Mouse (Mus musculus): ENCODE results near the gene Zfp518a. TPM values are rescaled to one million over a fixed set of nuclear protein-coding genes. Genes with fewer than 3 reads are reported as not detected.

Zfp518a gene
- polyA plus RNA-seq, 1 experiment from 2014 or later = 5.9 TPM

DNA sequence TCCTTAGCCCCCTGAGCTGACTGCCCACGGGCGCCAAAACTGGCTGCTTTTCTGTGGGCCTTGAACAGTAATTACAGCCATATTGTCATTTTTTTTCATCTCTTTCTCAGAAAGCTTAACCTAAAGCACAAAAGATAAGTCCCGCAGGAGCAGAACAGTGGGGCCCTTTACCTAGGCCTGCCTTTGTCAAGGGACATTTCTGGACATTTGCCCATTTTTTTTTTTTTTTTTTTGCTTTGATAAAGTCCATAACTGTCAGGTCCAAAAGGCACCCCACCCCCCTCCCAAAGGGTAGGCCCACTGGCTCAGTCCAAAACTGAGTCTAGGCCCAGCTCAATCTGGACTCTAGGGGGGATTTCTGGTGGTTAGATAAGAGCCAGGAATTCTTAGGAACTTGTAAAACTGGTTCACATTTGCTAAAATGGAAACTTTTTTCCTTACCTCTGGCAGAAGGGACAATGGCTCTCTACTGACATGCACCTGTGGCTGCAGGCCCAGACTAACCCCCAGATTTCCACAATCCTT lies 69.9 kb downstream of the Zfp518a start:
- DNase-seq (ENCODE audit: low spot score) (no peak), ATAC-seq (no peak)
- Histone ChIP-seq H3K9me3 (ENCODE audit: low read length) (no peaks in the 10 kb centered on the region), H3K9ac (replicated peaks; ENCODE audit: low read depth) (no peak overlapping the region), H3K4me1 (ENCODE audit: insufficient read depth, low read depth, low read length) (no peaks in the 10 kb centered on the region), H3K27ac (ENCODE audit: low read length) (no peak overlapping the region), H3K4me3 (ENCODE audit: low read depth, low read length) (no peak overlapping the region), H3K4me2 (replicated peaks; ENCODE audit: low read depth, low read length) (no peak overlapping the region), H3K27me3 (replicated peaks; ENCODE audit: insufficient read depth, low read length) (no peaks in the 10 kb centered on the region), H3K36me3 (ENCODE audit: insufficient read depth, low read length) (no peaks in the 10 kb centered on the region)
- 58% methylated on average over 3 of the region's 3 CpGs for whole genome bisulfite sequencing
- no peak for TF ChIP-seq CTCF (IDR thresholded peaks at IDR 0.05)

DNA sequence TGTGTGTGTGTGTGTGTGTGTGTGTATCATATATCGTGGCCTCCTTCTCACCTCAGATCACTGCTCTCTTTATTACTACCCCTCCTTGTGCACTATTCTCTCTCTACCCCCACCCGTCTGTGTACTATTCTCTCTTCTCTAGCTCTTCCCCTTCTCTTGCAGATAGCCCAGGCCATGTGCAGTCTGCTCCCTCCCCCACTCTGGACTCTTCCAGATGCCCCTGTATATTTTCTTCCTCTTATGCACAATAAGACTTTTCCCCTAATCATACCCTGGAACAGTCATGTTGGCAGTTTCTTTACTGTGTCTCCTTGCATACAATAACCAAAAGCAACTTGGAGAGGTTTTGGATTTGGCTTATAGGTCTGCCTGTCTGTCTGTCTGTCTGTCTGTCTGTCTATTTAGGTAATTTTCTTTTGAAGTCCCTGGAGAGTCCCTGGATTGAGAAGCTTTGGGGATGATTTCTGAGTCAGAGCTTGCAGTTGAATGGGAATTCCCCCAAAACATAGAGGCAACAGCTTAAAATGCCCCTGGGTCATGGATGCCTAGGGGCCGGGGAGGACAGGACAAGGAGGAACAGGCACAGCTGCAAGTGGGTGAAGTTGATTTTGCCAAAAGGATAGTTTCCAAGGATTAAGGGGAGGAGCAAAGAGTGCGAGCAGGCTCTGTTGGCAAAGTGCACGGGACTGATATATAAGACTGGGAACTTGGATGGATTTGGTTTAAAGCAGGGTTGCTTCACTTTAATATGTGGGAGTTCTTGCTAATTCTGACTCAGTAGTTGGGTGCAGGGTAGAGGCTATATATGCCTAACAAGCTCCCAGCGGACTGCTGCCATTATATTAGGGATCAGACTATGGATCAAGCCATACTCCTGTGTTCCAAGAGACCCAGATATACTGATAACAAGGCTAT lies 70.7 kb downstream of the Zfp518a start:
- no peaks in the 10 kb centered on the region for H3K4me1 ChIP-seq (ENCODE audit: insufficient read depth, low read depth, low read length)
- H3K9ac ChIP-seq (replicated peaks; ENCODE audit: low read depth) = no peak overlapping the region
- H3K36me3 ChIP-seq (ENCODE audit: insufficient read depth, low read length) = no peaks in the 10 kb centered on the region
- no peak overlapping the region for H3K4me3 ChIP-seq (ENCODE audit: low read depth, low read length)
- H3K27ac ChIP-seq (ENCODE audit: low read length) = no peak overlapping the region
- no peak overlapping the region for H3K4me2 ChIP-seq (replicated peaks; ENCODE audit: low read depth, low read length)
- no peaks in the 10 kb centered on the region for H3K27me3 ChIP-seq (replicated peaks; ENCODE audit: insufficient read depth, low read length)
- no peak for ATAC-seq
- H3K9me3 ChIP-seq (ENCODE audit: low read length) = no peaks in the 10 kb centered on the region
- no peak for DNase-seq (ENCODE audit: low spot score)
- no peak for TF ChIP-seq CTCF (IDR thresholded peaks at IDR 0.05)
- TF ChIP-seq EP300 (IDR thresholded peaks at IDR 0.05) = no peak
- WGBS = 66% methylated on average over 6 of the region's 6 CpGs

Small RNAs within 50 kb of the gene (microRNA-seq; reads per million reads assigned to microRNA genes)
- gene Mir8092 = not detected

Other genes starting within 250 kb of the Zfp518a start
- 0.21 and 0.33 TPM in 2 replicates for gene Cc2d2b, start 146.0 kb upstream of the Zfp518a start, polyA plus RNA-seq (2015; fragmentation: Nextera tagmentation; extraction: Ambion mirVana)
- 12.7 and 14.8 TPM in 2 replicates for gene Ccnj, start 63.4 kb upstream of the Zfp518a start, polyA plus RNA-seq (2015; fragmentation: Nextera tagmentation; extraction: Ambion mirVana)
- 0.58 TPM in 2 replicates for gene Blnk, start 99.8 kb downstream of the Zfp518a start, polyA plus RNA-seq (2015; fragmentation: Nextera tagmentation; extraction: Ambion mirVana)
- not detected in 2 replicates for gene Dntt, start 134.6 kb downstream of the Zfp518a start, polyA plus RNA-seq (2015; fragmentation: Nextera tagmentation; extraction: Ambion mirVana)
- 0.08 TPM in 1 of 2 replicates, not detected in the other for gene Opalin, start 182.4 kb downstream of the Zfp518a start, polyA plus RNA-seq (2015; fragmentation: Nextera tagmentation; extraction: Ambion mirVana)

Measured in lung, postnatal 0 days (tissue).